ENCODE assay signal across 15 mouse cellular contexts in the genomic region with DNA sequence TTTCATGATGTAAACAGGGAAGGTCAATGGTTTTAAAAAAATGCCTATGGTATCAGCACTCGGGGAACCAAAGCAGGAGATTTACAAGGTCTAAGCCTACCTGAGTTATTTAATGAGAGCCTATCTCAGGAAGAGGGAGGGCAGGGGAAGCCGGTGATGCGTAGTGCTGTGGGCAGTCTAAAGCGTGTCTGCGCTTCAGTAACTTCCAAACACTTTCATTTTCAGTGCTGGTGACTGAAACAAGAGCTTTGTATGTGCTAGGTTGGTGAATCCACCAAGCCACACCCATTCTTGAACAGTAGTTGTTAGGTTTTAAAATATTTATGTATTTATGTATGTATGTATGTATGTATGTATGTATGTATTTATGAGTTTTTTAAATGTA. TPM values are rescaled to one million over a fixed set of nuclear protein-coding genes. Genes with fewer than 3 reads are reported as not detected.
A peak's percentile ranks its signal among the peaks of the same experiment; 100 is the strongest.
DNase-seq lines count a peak whose midpoint lies in the region; ATAC-seq lines count a peak whose summit lies in the region.
"Had no signal": no experiment of that assay in that cellular context is flagged by ENCODE, and none has a peak within 500 bp of the region (broad histone marks: within the 10 kb centered on the region; RNA-seq: fewer than 3 reads in every experiment).

No protein-coding gene starts in this region.

- 0 out of 2 replicates have a peak, but pooled peaks cover 5% of the 10 kb centered on the region for H3K4me1 ChIP-seq in kidney, embryonic 14.5 days (ENCODE audit: control insufficient read depth, insufficient read depth, low read length)
- H3K4me1 ChIP-seq in brown adipose tissue, adult 24 weeks (ENCODE audit: control insufficient read depth, insufficient read depth, insufficient read length, low read length): no peaks in the 10 kb centered on the region
- no peaks in the 10 kb centered on the region for H3K4me1 ChIP-seq in stomach, embryonic 16.5 days (ENCODE audit: control insufficient read depth, insufficient read depth, low read length)
- H3K4me1 ChIP-seq: midbrain, embryonic 15.5 days; neural tube, embryonic 12.5 days had no signal

- WGBS in kidney, embryonic 14.5 days: 38% methylated on average over 5 of the region's 5 CpGs
- 64% methylated on average over 5 of the region's 5 CpGs for WGBS in stomach, embryonic 16.5 days

- H3K27ac ChIP-seq in kidney, embryonic 14.5 days (ENCODE audit: low read depth, low read length): no peak overlapping the region
- H3K27ac ChIP-seq in brown adipose tissue, adult 24 weeks (replicated peaks; ENCODE audit: low read depth, low read length): peak overlapping the region; percentile 22
- H3K27ac ChIP-seq in stomach, embryonic 16.5 days (ENCODE audit: low read length): no peak overlapping the region; the same call in 1 of the 2 replicates
- H3K27ac ChIP-seq: layer of hippocampus, adult 2 months; midbrain, embryonic 15.5 days; neural tube, embryonic 12.5 days had no signal

- H3K4me2 ChIP-seq in kidney, embryonic 14.5 days (replicated peaks; ENCODE audit: low read depth, low read length): peak overlapping the region; percentile 31
- H3K4me2 ChIP-seq in stomach, embryonic 16.5 days (ENCODE audit: low read depth, low read length): peak overlapping the region; percentile 40
- H3K4me2 ChIP-seq: midbrain, embryonic 15.5 days; neural tube, embryonic 12.5 days had no signal

- no peaks in the 10 kb centered on the region for H3K27me3 ChIP-seq in kidney, embryonic 14.5 days (ENCODE audit: control insufficient read depth, insufficient read depth, low read length)
- H3K27me3 ChIP-seq in stomach, embryonic 16.5 days (ENCODE audit: control insufficient read depth, insufficient read depth, low read length): no peaks in the 10 kb centered on the region
- H3K27me3 ChIP-seq: neural tube, embryonic 12.5 days had no signal

- H3K4me3 ChIP-seq in kidney, embryonic 14.5 days (ENCODE audit: low read length): peak overlapping the region; percentile 2; the same call in 1 of the 2 replicates
- no peak overlapping the region for H3K4me3 ChIP-seq in brown adipose tissue, adult 24 weeks (ENCODE audit: insufficient read depth, low read depth, low read length)
- peak overlapping the region; percentile 5; the same call in 1 of the 2 replicates for H3K4me3 ChIP-seq in stomach, embryonic 16.5 days (replicated peaks; ENCODE audit: low read length)
- H3K4me3 ChIP-seq: layer of hippocampus, adult 2 months; midbrain, embryonic 15.5 days; neural tube, embryonic 12.5 days had no signal

- peak; percentile 79 for ATAC-seq in kidney, embryonic 14.5 days (ENCODE audit: low FRiP score, low TSS enrichment)
- no peak for ATAC-seq in stomach, embryonic 16.5 days (ENCODE audit: insufficient read depth, low FRiP score)
- ATAC-seq: hindbrain, embryonic 16.5 days; midbrain, embryonic 15.5 days had no signal

- DNase-seq in kidney, postnatal 14 days: no peak
- DNase-seq in spleen, adult 18-20 months: peak; percentile 10 to 26
- no peak for DNase-seq in spleen, postnatal 10 days (ENCODE audit: low spot score in 2 of 2)
- no peak for DNase-seq in layer of hippocampus, adult 8-10 months (ENCODE audit: low spot score in 2 of 2)
- DNase-seq: cerebellum, adult 9-10 months; gastrocnemius, postnatal 10 days; lung, adult 2 months; right cerebral cortex, adult 18-20 months had no signal

- no peaks in the 10 kb centered on the region for H3K36me3 ChIP-seq in kidney, embryonic 14.5 days (ENCODE audit: control insufficient read depth, insufficient read depth, low read length)
- no peaks in the 10 kb centered on the region for H3K36me3 ChIP-seq in stomach, embryonic 16.5 days (ENCODE audit: control insufficient read depth, insufficient read depth, low read length)
- H3K36me3 ChIP-seq: midbrain, embryonic 15.5 days; neural tube, embryonic 12.5 days had no signal

- no peak overlapping the region for H3K9ac ChIP-seq in kidney, embryonic 14.5 days (ENCODE audit: low read depth, low read length)
- H3K9ac ChIP-seq in stomach, embryonic 16.5 days (ENCODE audit: low read length): no peak overlapping the region
- H3K9ac ChIP-seq: midbrain, embryonic 15.5 days; neural tube, embryonic 12.5 days had no signal

- no peaks in the 10 kb centered on the region for H3K9me3 ChIP-seq in kidney, embryonic 14.5 days (ENCODE audit: control insufficient read depth, low read length)
- H3K9me3 ChIP-seq in stomach, embryonic 16.5 days (replicated peaks; ENCODE audit: control insufficient read depth, low read length): no peaks in the 10 kb centered on the region
- H3K9me3 ChIP-seq: midbrain, embryonic 15.5 days; neural tube, embryonic 12.5 days had no signal

RNA-seq across cellular contexts. Expression of gene Spdl1, which starts 12.8 kb away (rescaled TPM):
- 26.0 and 26.9 TPM in 2 replicates for polyA plus RNA-seq in kidney, embryonic 14.5 days (2014; fragmentation: Nextera tagmentation; extraction: Ambion mirVana)
- polyA plus RNA-seq in brown adipose tissue, adult 24 weeks (2012; ENCODE audit: insufficient read depth, insufficient read length, missing spikeins): not detected in 2 replicates
- 15.0 and 16.3 TPM in 2 replicates for polyA plus RNA-seq in stomach, embryonic 16.5 days (2015; fragmentation: Nextera tagmentation; extraction: Ambion mirVana)
- total RNA-seq in layer of hippocampus, adult 8-10 months (2022): under 1 TPM; 0.31 to 0.54 (median 0.47) TPM

Comparison
In these comparisons a context has a peak if more than half of its experiments do, and no peak if none do; other contexts are left out.
1. DNase-seq: peak in spleen, adult 18-20 months (2 of 2); none in kidney, postnatal 14 days (single experiment), spleen, postnatal 10 days (0 of 2) and layer of hippocampus, adult 8-10 months (0 of 2).
2. RNA of gene Spdl1, which starts 12.8 kb away (polyA plus RNA-seq): 26.0 to 26.9 TPM in kidney, embryonic 14.5 days and 15.0 to 16.3 TPM in stomach, embryonic 16.5 days; not detected in brown adipose tissue, adult 24 weeks; every median in the first group is over 10 times any median in the second.